1 mouse cellular context compared by ENCODE assay signal in genomic region chr11:102406900-102407833, GRCm38 (mm10).
TF ChIP-seq lines count a peak whose summit lies in the region.

No protein-coding gene starts in this region.

TF ChIP-seq in CH12.LX, 34 proteins besides CTCF, POLR2A, EP300 and RAD21:
- TF ChIP-seq ETS1 (conservative IDR thresholded peaks at IDR 0.05; ENCODE audit: low read depth, low read length) (peak; percentile 20), ELF1 (IDR thresholded peaks at IDR 0.05; ENCODE audit: low read depth, low read length) (peak; percentile 86), SIN3A (IDR thresholded peaks at IDR 0.05; ENCODE audit: low read length) (peak; percentile 81), CHD1 (IDR thresholded peaks at IDR 0.05; ENCODE audit: low read depth, low read length) (no peak), IRF4 (IDR thresholded peaks at IDR 0.05; ENCODE audit: low read depth, low read length) (peak; percentile 5; the same call in 1 of the 2 replicates), MEF2A (IDR thresholded peaks at IDR 0.05; ENCODE audit: borderline replicate concordance, low read depth, low read length) (no peak), PAX5 (IDR thresholded peaks at IDR 0.05; ENCODE audit: low read length) (no peak), NRF1 (IDR thresholded peaks at IDR 0.05; ENCODE audit: low read depth, low read length) (peak; percentile 72), MXI1 (IDR thresholded peaks at IDR 0.05; ENCODE audit: low read depth, low read length) (peak; percentile 90), CHD2 (IDR thresholded peaks at IDR 0.05; ENCODE audit: low read length) (peak; percentile 56; the same call in 1 of the 2 replicates), MAFK (IDR thresholded peaks at IDR 0.05; ENCODE audit: insufficient replicate concordance, low read length) (no peak), ZC3H11A (IDR thresholded peaks at IDR 0.05; ENCODE audit: low read depth, low read length) (no peak), MAZ (IDR thresholded peaks at IDR 0.05; ENCODE audit: low read depth, low read length) (no peak), TCF12 (IDR thresholded peaks at IDR 0.05; ENCODE audit: low read depth, low read length) (peak; percentile 98), ZMIZ1 (IDR thresholded peaks at IDR 0.05; ENCODE audit: low read depth, low read length) (peak; percentile 94), HCFC1 (IDR thresholded peaks at IDR 0.05; ENCODE audit: low read depth, low read length) (no peak; the same call in 1 of the 2 replicates), ZKSCAN1 (IDR thresholded peaks at IDR 0.05; ENCODE audit: borderline replicate concordance, low read depth, low read length) (no peak), MAX (IDR thresholded peaks at IDR 0.05; ENCODE audit: low read length) (no peak; the same call in none of the 2 replicates), POLR2AphosphoS2 (IDR thresholded peaks at IDR 0.05; ENCODE audit: low read depth, low read length) (peak; percentile 14; the same call in 1 of the 2 replicates), USF1 (IDR thresholded peaks at IDR 0.05; ENCODE audit: low read depth, low read length) (peak; percentile 6; the same call in 1 of the 2 replicates), SMC3 (IDR thresholded peaks at IDR 0.05; ENCODE audit: low read depth, low read length) (no peak; the same call in none of the 2 replicates), ZNF384 (IDR thresholded peaks at IDR 0.05; ENCODE audit: low read depth, low read length) (no peak), RCOR1 (conservative IDR thresholded peaks at IDR 0.05; ENCODE audit: low read depth, low read length) (no peak), TBP (conservative IDR thresholded peaks at IDR 0.05; ENCODE audit: low read depth, low read length) (no peak), MYC (IDR thresholded peaks at IDR 0.05; ENCODE audit: low read depth, low read length) (peak; percentile 75), KAT2A (IDR thresholded peaks at IDR 0.05; ENCODE audit: insufficient replicate concordance, low read length) (0 out of 2 replicates have a peak, but pooled peaks have one; percentile 1), JUN (IDR thresholded peaks at IDR 0.05; ENCODE audit: insufficient read depth, low read depth, low read length) (no peak), USF2 (conservative IDR thresholded peaks at IDR 0.05; ENCODE audit: low read depth, low read length) (no peak), JUND (conservative IDR thresholded peaks at IDR 0.05; ENCODE audit: low read depth, low read length) (no peak), UBTF (IDR thresholded peaks at IDR 0.05; ENCODE audit: low read depth, low read length) (0 out of 2 replicates have a peak, but pooled peaks have one; percentile 3), NELFE (IDR thresholded peaks at IDR 0.05; ENCODE audit: low read depth, low read length) (peak; percentile 77), E2F4 (IDR thresholded peaks at IDR 0.05; ENCODE audit: insufficient replicate concordance, low read depth, low read length) (no peak), BHLHE40 (IDR thresholded peaks at IDR 0.05; ENCODE audit: low read depth, low read length) (no peak; the same call in none of the 2 replicates), GABPA (IDR thresholded peaks at IDR 0.05; ENCODE audit: insufficient replicate concordance, low read depth, low read length) (no peak)
